ENCODE assay signal across 21 mouse cellular contexts in the genomic region with DNA sequence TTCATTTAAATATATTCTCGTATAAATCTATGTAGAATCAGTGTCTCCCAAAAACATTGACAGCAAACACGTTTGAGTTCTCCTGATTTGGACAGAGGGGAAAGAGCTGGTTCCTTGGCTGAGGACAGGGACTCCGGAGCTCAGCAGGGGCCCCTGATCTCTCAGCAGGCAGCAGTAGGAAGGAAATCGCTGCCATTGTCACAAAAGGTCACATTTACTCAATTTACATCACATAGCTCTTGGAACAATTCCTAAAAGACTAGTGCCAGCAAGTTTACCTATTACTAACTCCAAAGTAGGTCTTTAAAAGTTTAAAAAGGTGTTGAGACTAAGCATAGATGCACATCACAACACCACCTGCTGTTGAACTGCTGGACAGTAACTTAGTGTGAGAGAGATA. TPM values are rescaled to one million over a fixed set of nuclear protein-coding genes. Genes with fewer than 3 reads are reported as not detected.
"Had no signal": no experiment of that assay in that cellular context is flagged by ENCODE, and none has a peak within 500 bp of the region (broad histone marks: within the 10 kb centered on the region; RNA-seq: fewer than 3 reads in every experiment).

No protein-coding gene starts in this region.

- H3K27me3 ChIP-seq: liver, embryonic 15.5 days; lung, embryonic 15.5 days; midbrain, embryonic 12.5 days; neural tube, embryonic 13.5 days; neural tube, embryonic 15.5 days; stomach, embryonic 15.5 days had no signal

- H3K9me3 ChIP-seq: liver, embryonic 15.5 days; lung, embryonic 15.5 days; midbrain, embryonic 10.5 days; midbrain, embryonic 12.5 days; neural tube, embryonic 13.5 days; neural tube, embryonic 15.5 days; stomach, embryonic 15.5 days had no signal

- H3K4me1 ChIP-seq: liver, embryonic 15.5 days; midbrain, embryonic 10.5 days; midbrain, embryonic 12.5 days; neural tube, embryonic 13.5 days; neural tube, embryonic 15.5 days had no signal

- ATAC-seq: liver, postnatal 0 days; lung, postnatal 0 days; midbrain, embryonic 16.5 days had no signal

- H3K4me3 ChIP-seq: liver, embryonic 15.5 days; lung, embryonic 15.5 days; midbrain, embryonic 10.5 days; midbrain, embryonic 12.5 days; myocyte; neural tube, embryonic 13.5 days; neural tube, embryonic 15.5 days; stomach, embryonic 15.5 days had no signal

- H3K36me3 ChIP-seq: liver, embryonic 15.5 days; lung, embryonic 15.5 days; midbrain, embryonic 10.5 days; midbrain, embryonic 12.5 days; neural tube, embryonic 13.5 days; neural tube, embryonic 15.5 days; stomach, embryonic 15.5 days had no signal

- H3K9ac ChIP-seq: liver, embryonic 15.5 days; liver, postnatal 0 days; lung, embryonic 15.5 days; midbrain, embryonic 12.5 days; neural tube, embryonic 13.5 days; neural tube, embryonic 15.5 days; stomach, embryonic 15.5 days had no signal

- H3K4me2 ChIP-seq: liver, embryonic 15.5 days; lung, embryonic 15.5 days; midbrain, embryonic 12.5 days; neural tube, embryonic 13.5 days; neural tube, embryonic 15.5 days; stomach, embryonic 15.5 days had no signal

- H3K27ac ChIP-seq: liver, embryonic 15.5 days; lung, embryonic 15.5 days; midbrain, embryonic 10.5 days; midbrain, embryonic 12.5 days; neural tube, embryonic 13.5 days; neural tube, embryonic 15.5 days; stomach, embryonic 15.5 days; stomach, postnatal 0 days had no signal

- DNase-seq: liver, postnatal 0 days; lung, adult 2 months; lung, postnatal 4 days; midbrain, embryonic 14.5 days; right cerebral cortex, postnatal 14 days; thymus, adult 2 months; thymus, postnatal 25 days; thymus, postnatal 4 days had no signal

RNA-seq across cellular contexts. Expression of gene Tcf21, which starts 59.7 kb away (rescaled TPM):
- total RNA-seq: megakaryocyte, adult 5-6 weeks; megakaryocyte-erythroid progenitor cell, adult 5-6 weeks had no signal
- polyA plus RNA-seq: midbrain, embryonic 10.5 days; midbrain, embryonic 12.5 days; midbrain, embryonic 14.5 days; myocyte; neural tube, embryonic 15.5 days had no signal
